Mouse (Mus musculus) spleen, adult 2 months (tissue): ENCODE measurements around the gene G6pc2.

ENCODE experiments used
- CTCF ChIP-seq: fragments of 200-500 bp; IDR thresholded peaks from 2 replicates; pipeline ENCODE4 v1.5.1; 2011; ENCODE audit warnings: mild to moderate bottlenecking, inconsistent platforms; ENCODE audit not compliant: insufficient read depth, insufficient read length, insufficient replicate concordance; ENCODE audit errors: extremely low read depth
- POLR2A ChIP-seq: fragments of 200-500 bp; IDR thresholded peaks from 2 replicates; pipeline ENCODE4 v1.6.1; 2011; ENCODE audit warnings: low read depth, low read length, inconsistent platforms

DNA sequence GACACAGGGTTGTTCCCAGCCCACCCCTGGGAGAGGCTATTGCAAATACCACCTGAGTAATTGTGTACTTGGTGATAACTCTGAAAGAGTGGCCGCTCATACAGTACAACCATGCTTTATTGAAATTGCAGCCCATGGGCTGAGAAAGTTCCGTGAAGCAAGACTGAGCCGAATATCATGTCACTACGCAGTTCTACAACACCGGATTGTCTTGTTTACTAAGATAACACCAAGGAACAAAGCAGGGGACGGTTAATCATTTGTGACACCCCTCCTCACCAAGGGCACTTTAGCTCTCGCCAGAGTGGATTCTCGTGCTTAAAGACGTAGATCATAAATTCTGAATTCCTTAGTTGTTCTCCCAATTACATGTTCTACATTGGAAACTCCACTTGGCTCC, 28.4 kb downstream of the G6pc2 start:
- TF ChIP-seq POLR2A: no peak
- TF ChIP-seq CTCF: no peak
